Mouse (Mus musculus) midbrain, postnatal 0 days (tissue): Measurements from ENCODE around the gene Irgm2. TPM values are rescaled to one million over a fixed set of nuclear protein-coding genes. Genes with fewer than 3 reads are reported as not detected.
A peak's percentile ranks its signal among the peaks of the same experiment; 100 is the strongest.
"Not testable (repeated sequence)": the region's sequence is repeated elsewhere in the genome, so short reads cannot be mapped to it uniquely, and the experiment has no call there.

Experiments used
- ATAC-seq: fragments of 200-750 bp; cut with Nextera tagmentation; 2 replicates; pipeline ENCODE4 v1.8.0; 2017; ENCODE audit warnings: moderate number of reproducible peaks, mild to moderate bottlenecking, moderate TSS enrichment, moderate library complexity; ENCODE audit not compliant: low FRiP score
- DNase-seq: peaks from one replicate; pipeline ENCODE4 v3.0.0-alpha.2; 2015; ENCODE audit warnings: low spot score
- H3K27ac ChIP-seq: fragments of 300-500 bp; sonication (generic); 2 replicates; pipeline ENCODE4 v1.5.1; 2014; ENCODE audit warnings: low read depth, mild to moderate bottlenecking, low read length, mixed read lengths
- H3K27me3 ChIP-seq: fragments of 300-500 bp; sonication (generic); 2 replicates; pipeline ENCODE4 v1.6.1; 2014; ENCODE audit warnings: low read length, control low read depth, mixed read lengths; ENCODE audit not compliant: insufficient read depth
- H3K36me3 ChIP-seq: fragments of 300-500 bp; sonication (generic); 2 replicates; pipeline ENCODE4 v1.6.1; 2014; ENCODE audit warnings: low read length, control low read depth, mixed read lengths; ENCODE audit not compliant: insufficient read depth
- H3K4me1 ChIP-seq: fragments of 300-500 bp; sonication (generic); 2 replicates; pipeline ENCODE4 v1.6.1; 2014; ENCODE audit warnings: mild to moderate bottlenecking, control low read depth, antibody characterized with exemption, low read length, mixed read lengths; ENCODE audit not compliant: insufficient read depth
- H3K4me2 ChIP-seq: fragments of 300-500 bp; sonication (generic); 2 replicates; pipeline ENCODE4 v1.6.1; 2014; ENCODE audit warnings: low read depth, mild to moderate bottlenecking, low read length, mixed read lengths; ENCODE audit not compliant: poor library complexity, severe bottlenecking
- H3K4me3 ChIP-seq: fragments of 300-500 bp; sonication (generic); 2 replicates; pipeline ENCODE4 v1.5.1; 2014; ENCODE audit warnings: low read depth, mild to moderate bottlenecking, low read length, moderate library complexity
- H3K9ac ChIP-seq: fragments of 300-500 bp; sonication (generic); replicated peaks from 2 replicates; pipeline ENCODE4 v1.6.1; 2014; ENCODE audit warnings: mild to moderate bottlenecking, low read length, moderate library complexity, mixed read lengths; ENCODE audit not compliant: poor library complexity, severe bottlenecking
- H3K9me3 ChIP-seq: fragments of 300-500 bp; sonication (generic); 2 replicates; pipeline ENCODE4 v1.6.1; 2016; ENCODE audit warnings: low read length, control low read depth
- CTCF ChIP-seq: IDR thresholded peaks from 2 replicates; pipeline ENCODE4 v1.5.1; 2016; ENCODE audit warnings: antibody characterized with exemption, mild to moderate bottlenecking
- WGBS: fragments of 180-500 bp; shearing (Covaris S2); extraction: QIAGEN DNeasy Blood & Tissue Kit; methylation state at CpG from one replicate; pipeline ENCODE4 v1.1.7; 2014; 5-methylcytosine and 5-hydroxymethylcytosine counted together
- polyA plus RNA-seq: library from polyadenylated mRNA; unstranded; fragments of >200 nt; fragmentation: Nextera tagmentation; extraction: Ambion mirVana; gene quantifications from 2 replicates; pipeline ENCODE4 v1.2.1, GENCODE M21; 2015
- total RNA-seq: library from RNA; depleted of rRNA; stranded (reverse); fragments of >200 nt; gene quantifications from 2 replicates; pipeline ENCODE4 v1.2.3, GENCODE M21; 2014

The Irgm2 gene
- total and polyA plus RNA-seq, 2 experiments from 2014 or later, result 0.67 to 0.77 TPM

DNA sequence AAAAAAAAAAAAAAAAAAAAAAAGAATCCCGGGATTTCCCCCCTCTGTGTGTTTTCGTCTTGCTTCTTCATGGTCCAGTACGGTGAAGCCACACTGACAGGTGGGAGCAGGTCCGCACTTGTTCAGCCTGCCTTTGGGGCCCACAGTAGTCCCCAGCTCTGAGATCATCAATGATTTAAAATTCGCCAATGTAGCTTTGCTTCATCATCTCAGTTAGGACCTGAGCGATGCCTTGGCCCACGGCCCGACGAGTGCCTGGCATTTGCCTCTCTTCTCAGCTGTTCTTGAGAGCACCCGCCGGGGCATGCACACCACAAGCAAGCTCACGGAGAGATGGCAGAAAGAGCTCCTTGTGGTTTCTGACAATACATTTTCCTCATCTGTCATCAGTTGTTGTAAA, 1.6 kb downstream of the Irgm2 start:
- WGBS, result 87% methylated on average over 12 of the region's 12 CpGs
- no peak overlapping the region for H3K4me3 ChIP-seq
- no peaks in the 10 kb centered on the region for H3K9me3 ChIP-seq
- DNase-seq (peak; percentile 16), ATAC-seq (no peak)
- no peaks in the 10 kb centered on the region for H3K4me1 ChIP-seq
- no peaks in the 10 kb centered on the region for H3K36me3 ChIP-seq
- TF ChIP-seq CTCF, result no peak
- H3K27me3 ChIP-seq, result no peaks in the 10 kb centered on the region
- H3K27ac ChIP-seq, result no peak overlapping the region
- H3K9ac ChIP-seq, result no peak overlapping the region
- H3K4me2 ChIP-seq, result no peak overlapping the region

DNA sequence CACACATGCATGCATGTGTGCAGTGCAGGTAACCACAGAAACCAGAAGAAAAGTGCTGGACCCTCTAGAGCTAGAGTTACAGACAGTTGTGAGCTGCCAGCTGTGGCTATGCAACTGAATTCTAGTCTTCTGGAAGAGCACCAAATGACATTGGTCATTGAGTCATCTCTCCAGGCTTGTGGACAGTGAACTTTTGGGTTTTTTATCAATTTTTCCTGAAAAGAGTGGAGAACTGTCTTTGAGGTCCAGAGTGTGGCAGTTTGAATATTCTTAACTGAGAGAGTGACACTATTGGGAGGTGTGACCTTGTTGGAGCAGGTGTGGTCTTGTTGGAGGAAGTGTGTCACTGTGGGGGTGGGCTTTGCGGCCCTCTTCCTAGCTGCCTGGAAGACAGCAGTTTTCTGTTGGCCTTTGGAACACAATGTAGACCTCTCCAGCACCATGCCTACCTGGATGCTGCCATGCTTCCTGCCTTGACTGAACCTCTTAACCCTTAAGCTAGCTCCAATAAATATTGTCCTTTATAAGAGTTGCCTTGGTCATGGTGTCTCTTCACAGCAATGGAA, 11.0 kb downstream of the Irgm2 start:
- H3K4me3 ChIP-seq, result no peak overlapping the region
- no peak for TF ChIP-seq CTCF
- H3K27ac ChIP-seq, result no peak overlapping the region
- ATAC-seq (no peak), DNase-seq (no peak)
- no peaks in the 10 kb centered on the region for H3K9me3 ChIP-seq
- H3K27me3 ChIP-seq, result no peaks in the 10 kb centered on the region
- 86% methylated on average over 1 of the region's 1 CpGs for WGBS
- no peak overlapping the region for H3K4me2 ChIP-seq
- H3K4me1 ChIP-seq, result no peaks in the 10 kb centered on the region
- no peaks in the 10 kb centered on the region for H3K36me3 ChIP-seq
- no peak overlapping the region for H3K9ac ChIP-seq

DNA sequence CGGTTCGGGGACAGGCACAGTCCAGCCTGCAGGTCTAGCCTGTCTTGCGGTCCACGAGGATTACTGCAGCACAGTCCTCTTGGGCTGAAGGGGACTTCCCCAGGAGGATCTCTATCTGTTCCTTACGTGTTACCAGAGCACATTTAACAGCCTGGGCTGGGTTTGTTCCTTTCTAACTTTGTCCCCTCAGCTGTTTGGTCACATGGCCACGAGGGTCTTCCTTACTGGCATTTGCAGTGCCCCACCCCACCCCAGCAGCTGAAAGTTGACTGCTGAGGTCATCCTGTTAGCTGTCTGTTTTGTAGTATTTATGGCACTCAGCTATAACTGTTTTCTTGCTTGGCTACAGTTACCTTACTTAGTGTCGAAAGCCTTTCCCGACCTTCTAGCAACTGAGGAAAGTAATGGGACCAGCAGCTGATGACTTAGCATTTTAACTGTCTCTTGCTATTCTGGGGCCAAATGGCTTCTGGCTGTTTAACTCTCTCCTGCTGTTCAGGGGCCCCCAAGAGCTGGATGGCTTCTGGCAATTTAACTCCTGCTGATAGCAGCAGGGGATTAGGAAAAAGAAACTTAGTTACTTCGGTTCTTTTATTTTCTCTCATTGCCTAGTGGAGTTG, 11.8 kb downstream of the Irgm2 start:
- H3K4me2 ChIP-seq, result no peak overlapping the region
- H3K36me3 ChIP-seq, result no peaks in the 10 kb centered on the region
- no peaks in the 10 kb centered on the region for H3K4me1 ChIP-seq
- no peaks in the 10 kb centered on the region for H3K9me3 ChIP-seq
- no peaks in the 10 kb centered on the region for H3K27me3 ChIP-seq
- H3K4me3 ChIP-seq, result no peak overlapping the region
- H3K9ac ChIP-seq, result no peak overlapping the region
- WGBS, result 30% methylated on average over 9 of the region's 9 CpGs
- ATAC-seq, result no peak
- DNase-seq, result no peak
- no peak overlapping the region for H3K27ac ChIP-seq
- no peak for TF ChIP-seq CTCF

DNA sequence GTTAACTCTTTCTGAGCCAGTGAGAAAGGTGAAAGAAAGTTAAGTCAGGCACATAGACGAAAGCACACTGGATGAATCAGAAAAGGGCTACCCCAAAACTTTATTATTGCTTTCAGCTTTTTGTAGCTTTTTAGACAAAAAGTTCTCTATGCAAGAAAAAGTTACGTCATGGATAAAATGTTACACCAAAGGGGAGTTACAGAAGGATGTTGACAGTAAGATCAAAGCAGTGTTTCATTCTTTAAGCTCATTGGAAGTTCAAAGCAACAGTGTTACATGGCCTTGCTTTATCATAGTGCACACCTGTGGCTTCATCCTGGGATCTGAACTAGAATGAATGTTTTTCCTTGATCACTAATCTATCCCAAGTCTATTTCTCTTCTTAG, 12.3 kb downstream of the Irgm2 start:
- no peaks in the 10 kb centered on the region for H3K9me3 ChIP-seq
- 11% methylated on average over 2 of the region's 2 CpGs for WGBS
- H3K9ac ChIP-seq, result no peak overlapping the region
- H3K27ac ChIP-seq, result no peak overlapping the region
- ATAC-seq (no peak), DNase-seq (no peak)
- H3K4me1 ChIP-seq, result no peaks in the 10 kb centered on the region
- TF ChIP-seq CTCF, result no peak
- no peaks in the 10 kb centered on the region for H3K27me3 ChIP-seq
- H3K4me3 ChIP-seq, result no peak overlapping the region
- H3K36me3 ChIP-seq, result no peaks in the 10 kb centered on the region
- H3K4me2 ChIP-seq, result no peak overlapping the region

DNA sequence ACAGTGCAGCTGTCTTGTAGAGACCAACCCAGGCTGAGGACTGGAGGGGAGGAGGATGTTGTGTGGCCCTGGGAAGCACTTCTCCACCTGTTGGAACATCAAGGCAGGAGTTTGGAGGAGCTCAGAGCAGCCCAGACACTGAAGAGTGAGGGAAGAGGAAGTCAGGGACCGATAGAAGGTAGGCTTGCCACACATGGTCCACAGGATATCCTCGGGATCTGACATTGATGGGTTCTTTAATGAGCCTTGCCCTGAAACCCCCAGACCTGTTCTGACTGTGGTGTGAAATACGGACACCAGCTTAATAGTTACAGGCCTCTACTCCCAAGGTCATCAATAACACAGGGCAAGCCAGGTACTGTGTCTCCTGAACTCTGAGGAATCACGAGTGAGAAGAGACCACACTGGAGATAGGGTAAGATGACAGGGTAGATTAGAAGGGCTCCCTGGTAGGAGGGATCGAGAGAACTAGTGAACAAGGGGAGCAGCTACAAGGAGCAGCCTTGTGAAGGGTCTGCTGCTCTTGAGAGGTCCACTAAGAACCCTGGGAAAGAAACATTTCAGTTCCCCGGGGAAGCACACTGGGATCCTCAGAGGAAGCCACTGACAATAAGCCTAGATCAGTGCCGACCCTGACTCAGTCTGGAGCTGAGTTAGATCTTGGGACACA, 14.4 kb downstream of the Irgm2 start:
- H3K9me3 ChIP-seq, result no peaks in the 10 kb centered on the region
- DNase-seq, result no peak
- H3K27ac ChIP-seq, result no peak overlapping the region
- H3K9ac ChIP-seq, result no peak overlapping the region
- no peak for TF ChIP-seq CTCF
- H3K4me2 ChIP-seq, result no peak overlapping the region
- WGBS, result 83% methylated on average over 7 of the region's 7 CpGs
- no peaks in the 10 kb centered on the region for H3K36me3 ChIP-seq
- no peak overlapping the region for H3K4me3 ChIP-seq
- no peaks in the 10 kb centered on the region for H3K27me3 ChIP-seq
- no peaks in the 10 kb centered on the region for H3K4me1 ChIP-seq
- ATAC-seq, result no peak

- Histone ChIP-seq H3K4me2 (peak overlapping the region; percentile 24; the same call in 1 of the 2 replicates), H3K27me3 (no peaks in the 10 kb centered on the region), H3K4me3 (peak overlapping the region; percentile 23), H3K36me3 (no peaks in the 10 kb centered on the region), H3K27ac (no peak overlapping the region), H3K9me3 (no peaks in the 10 kb centered on the region), H3K4me1 (no peaks in the 10 kb centered on the region), H3K9ac (no peak overlapping the region)
- no peak for TF ChIP-seq CTCF
- 53% methylated on average over 16 of the region's 17 CpGs for WGBS
- ATAC-seq (no peak), DNase-seq (peak; percentile 25)
Measured at GRCm38 (mm10) chr11:58214391-58215048, 15.1 kb downstream of the Irgm2 start.

- not testable (repeated sequence) for H3K4me1 ChIP-seq, H3K27me3 ChIP-seq, H3K9ac ChIP-seq, DNase-seq, H3K9me3 ChIP-seq, H3K4me2 ChIP-seq, H3K36me3 ChIP-seq, H3K27ac ChIP-seq, ATAC-seq
- WGBS, result 60% methylated on average over 3 of the region's 3 CpGs
- peak overlapping the region; percentile 23; the same call in 1 of the 2 replicates for H3K4me3 ChIP-seq
Measured at GRCm38 (mm10) chr11:58215049-58215430, 15.6 kb downstream of the Irgm2 start.
